Mouse (Mus musculus) small intestine, adult 2 months (tissue): ENCODE data around the gene Csrp2.

Experiments
- CTCF ChIP-seq: fragments of 200-500 bp; IDR thresholded peaks from 2 replicates; pipeline ENCODE4 v1.5.1; 2012; ENCODE audit warnings: low read depth, mild to moderate bottlenecking, control low read depth, inconsistent platforms, low read length, moderate library complexity, mixed read lengths; ENCODE audit not compliant: insufficient replicate concordance, insufficient read length; ENCODE audit errors: extremely low read depth
- POLR2A ChIP-seq: fragments of 200-500 bp; IDR thresholded peaks from 2 replicates; pipeline ENCODE4 v1.6.1; 2012; ENCODE audit warnings: low read depth, mild to moderate bottlenecking, control low read depth, inconsistent platforms, low read length, moderate library complexity

DNA sequence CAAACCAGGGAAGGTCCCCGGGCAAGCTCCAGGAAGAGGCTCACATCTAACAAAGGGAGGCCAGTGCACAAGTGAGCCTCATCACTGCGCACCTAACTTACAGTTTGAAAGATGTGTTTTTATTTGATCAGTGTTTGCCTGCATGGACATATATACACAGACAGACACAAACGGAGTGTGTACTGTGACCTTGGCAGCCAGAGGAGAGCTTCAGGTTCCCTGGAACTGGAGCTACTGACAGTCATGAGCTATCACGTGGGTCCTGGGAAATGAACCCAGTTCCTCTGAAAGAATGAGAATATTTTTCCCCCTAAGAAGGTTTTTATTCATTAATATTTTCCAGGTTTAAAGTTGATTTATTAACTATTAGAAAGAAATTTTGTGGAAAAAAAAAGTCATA, 63.2 kb downstream of the Csrp2 start:
- TF ChIP-seq CTCF (no peak), POLR2A (no peak)
